Mouse (Mus musculus) kidney, embryonic 16.5 days (tissue): ENCODE results near the gene Fgd5. TPM values are rescaled to one million over a fixed set of nuclear protein-coding genes. Genes with fewer than 3 reads are reported as not detected.
A peak's percentile ranks its signal among the peaks of the same experiment; 100 is the strongest.
"Not testable (repeated sequence)": the region's sequence is repeated elsewhere in the genome, so short reads cannot be mapped to it uniquely, and the experiment has no call there.

Experiments used
- ATAC-seq: fragments of 200-750 bp; cut with Nextera tagmentation; 2 replicates; pipeline ENCODE4 v1.8.0; 2017; ENCODE audit warnings: moderate TSS enrichment; ENCODE audit not compliant: low FRiP score, low TSS enrichment
- H3K27ac ChIP-seq: fragments of 300-500 bp; sonication (generic); 2 replicates; pipeline ENCODE4 v1.5.1; 2014; ENCODE audit warnings: low read length
- H3K27me3 ChIP-seq: fragments of 300-500 bp; sonication (generic); 2 replicates; pipeline ENCODE4 v1.6.1; 2014; ENCODE audit warnings: low read length, control low read depth, mixed read lengths; ENCODE audit not compliant: insufficient read depth
- H3K36me3 ChIP-seq: fragments of 300-500 bp; sonication (generic); 2 replicates; pipeline ENCODE4 v1.6.1; 2014; ENCODE audit warnings: low read length, control low read depth, mixed read lengths; ENCODE audit not compliant: insufficient read depth
- H3K4me1 ChIP-seq: fragments of 300-500 bp; sonication (generic); 2 replicates; pipeline ENCODE4 v1.6.1; 2014; ENCODE audit warnings: low read length, control low read depth, mixed read lengths; ENCODE audit not compliant: insufficient read depth
- H3K4me2 ChIP-seq: fragments of 300-500 bp; sonication (generic); replicated peaks from 2 replicates; pipeline ENCODE4 v1.6.1; 2014; ENCODE audit warnings: low read depth, low read length
- H3K4me3 ChIP-seq: fragments of 300-500 bp; sonication (generic); 2 replicates; pipeline ENCODE4 v1.5.1; 2014; ENCODE audit warnings: mild to moderate bottlenecking, low read length
- H3K9ac ChIP-seq: fragments of 300-500 bp; sonication (generic); replicated peaks from 2 replicates; pipeline ENCODE4 v1.6.1; 2014; ENCODE audit warnings: low read length
- H3K9me3 ChIP-seq: fragments of 300-500 bp; sonication (generic); 2 replicates; pipeline ENCODE4 v1.6.1; 2016; ENCODE audit warnings: low read length, control low read depth
- WGBS: fragments of 180-500 bp; shearing (Covaris S2); extraction: QIAGEN DNeasy Blood & Tissue Kit; methylation state at CpG from one replicate; pipeline ENCODE4 v1.1.7; 2014; 5-methylcytosine and 5-hydroxymethylcytosine counted together
- polyA plus RNA-seq: library from polyadenylated mRNA; unstranded; fragments of >200 nt; fragmentation: Nextera tagmentation; extraction: Ambion mirVana; gene quantifications from 2 replicates; pipeline ENCODE4 v1.2.1, GENCODE M21; 2015

Gene Fgd5
- polyA plus RNA-seq, 1 experiment from 2014 or later = 22.9 TPM

DNA sequence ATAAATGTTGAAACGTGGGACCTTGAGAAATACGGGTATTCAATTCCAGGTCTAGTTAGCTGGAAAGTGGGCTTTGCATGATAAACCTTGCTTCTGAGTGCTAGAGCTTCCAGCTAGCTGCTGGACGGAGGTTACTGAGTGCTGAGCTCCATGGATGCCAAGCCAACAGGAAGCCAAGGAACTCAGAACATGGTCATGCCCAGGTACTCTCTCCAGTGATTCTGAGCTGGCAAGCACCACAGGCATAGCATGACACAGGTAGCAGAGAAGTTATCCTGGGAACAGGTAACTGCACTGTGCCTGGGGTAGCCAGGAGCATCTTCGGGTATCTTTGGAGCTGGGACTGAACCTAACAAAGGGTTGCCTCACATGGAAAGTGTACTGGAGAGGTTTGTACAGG lies 104.1 kb downstream of the Fgd5 start:
- no peak overlapping the region for H3K4me3 ChIP-seq
- H3K27ac ChIP-seq = no peak overlapping the region
- no peak for ATAC-seq
- H3K4me2 ChIP-seq = no peak overlapping the region
- no peaks in the 10 kb centered on the region for H3K36me3 ChIP-seq
- no peaks in the 10 kb centered on the region for H3K9me3 ChIP-seq
- no peaks in the 10 kb centered on the region; the same call in 1 of the 2 replicates for H3K4me1 ChIP-seq
- 84% methylated on average over 4 of the region's 4 CpGs for WGBS
- H3K27me3 ChIP-seq = no peaks in the 10 kb centered on the region
- H3K9ac ChIP-seq = no peak overlapping the region

DNA sequence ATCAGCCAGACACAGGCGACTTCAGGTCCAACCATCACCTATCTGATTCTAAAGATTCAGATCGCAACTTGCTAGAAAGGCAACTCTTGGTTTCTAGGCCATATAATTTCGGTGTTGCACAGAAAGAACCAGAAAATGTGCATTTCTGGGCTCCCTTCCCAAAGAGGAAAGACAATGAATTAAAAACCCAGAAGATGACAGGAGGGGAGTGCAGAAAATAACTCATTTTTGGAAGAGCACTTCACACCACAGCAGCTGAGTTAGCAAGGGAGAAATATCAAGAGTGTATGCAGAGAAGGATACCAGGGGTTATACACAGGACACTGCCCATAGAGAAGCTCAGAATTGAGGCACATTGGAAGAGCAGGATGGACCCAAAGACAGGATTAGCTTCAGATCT lies 106.3 kb downstream of the Fgd5 start:
- no peak overlapping the region for H3K4me3 ChIP-seq
- no peak overlapping the region for H3K27ac ChIP-seq
- peaks cover under 1% of the 10 kb centered on the region for H3K4me1 ChIP-seq
- no peaks in the 10 kb centered on the region for H3K27me3 ChIP-seq
- no peaks in the 10 kb centered on the region for H3K9me3 ChIP-seq
- 76% methylated on average over 3 of the region's 3 CpGs for WGBS
- no peaks in the 10 kb centered on the region for H3K36me3 ChIP-seq
- H3K9ac ChIP-seq = no peak overlapping the region
- H3K4me2 ChIP-seq = no peak overlapping the region
- ATAC-seq = no peak

DNA sequence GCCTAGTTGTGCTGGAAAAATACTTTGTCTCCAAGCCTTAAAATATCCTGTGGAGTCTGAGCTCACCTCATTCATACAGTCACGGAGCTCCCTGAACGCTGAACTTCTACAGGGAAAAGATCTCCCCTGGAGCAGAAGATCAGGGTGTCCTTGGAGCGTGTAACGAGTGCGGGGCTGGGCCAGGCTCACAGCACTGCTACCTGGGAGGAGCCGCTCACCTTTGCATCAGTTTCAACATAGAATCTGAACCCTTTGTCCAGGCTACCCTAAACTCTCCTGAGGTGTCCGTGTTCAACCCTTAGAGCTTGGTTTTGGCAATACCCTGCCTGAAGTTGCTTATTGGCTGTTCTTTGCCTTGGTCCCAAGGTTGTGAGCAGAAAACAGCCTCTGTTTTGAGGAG lies 110.5 kb downstream of the Fgd5 start:
- H3K27me3 ChIP-seq, H3K9ac ChIP-seq, ATAC-seq: not testable (repeated sequence)

DNA sequence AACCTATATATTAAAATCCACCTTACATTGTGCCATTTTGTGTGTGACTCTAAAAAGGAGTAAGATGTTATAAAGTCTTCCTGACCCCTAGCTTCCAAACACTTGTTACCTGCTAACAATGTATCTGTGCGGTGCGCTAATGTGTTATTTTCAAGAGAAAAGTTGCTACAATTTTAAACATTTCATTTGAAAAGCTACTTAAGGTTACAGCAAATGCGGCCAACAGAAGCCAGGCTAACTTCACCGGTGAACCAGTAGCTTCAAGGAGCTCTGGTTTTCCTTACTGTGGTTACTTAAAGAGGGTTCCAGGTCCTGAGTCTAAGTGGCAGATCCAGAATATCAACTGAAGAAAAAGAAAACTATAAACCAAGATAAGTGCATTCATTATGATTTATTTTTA lies 111.3 kb downstream of the Fgd5 start:
- H3K4me2 ChIP-seq = peak overlapping the region; percentile 66
- no peaks in the 10 kb centered on the region for H3K36me3 ChIP-seq
- no peak overlapping the region for H3K4me3 ChIP-seq
- whole genome bisulfite sequencing = 91% methylated on average over 4 of the region's 4 CpGs
- H3K9ac ChIP-seq = no peak overlapping the region
- no peaks in the 10 kb centered on the region for H3K27me3 ChIP-seq
- H3K27ac ChIP-seq = no peak overlapping the region
- H3K9me3 ChIP-seq = no peaks in the 10 kb centered on the region
- peaks cover 31% of the 10 kb centered on the region for H3K4me1 ChIP-seq
- no peak for ATAC-seq

More for the DNA sequence above, 110.5 kb downstream of the Fgd5 start:
- H3K4me3 ChIP-seq, H3K9me3 ChIP-seq, H3K27ac ChIP-seq, H3K36me3 ChIP-seq, H3K4me2 ChIP-seq: not testable (repeated sequence)
- peaks cover 23% of the 10 kb centered on the region for H3K4me1 ChIP-seq
- 92% methylated on average over 7 of the region's 7 CpGs for WGBS

DNA sequence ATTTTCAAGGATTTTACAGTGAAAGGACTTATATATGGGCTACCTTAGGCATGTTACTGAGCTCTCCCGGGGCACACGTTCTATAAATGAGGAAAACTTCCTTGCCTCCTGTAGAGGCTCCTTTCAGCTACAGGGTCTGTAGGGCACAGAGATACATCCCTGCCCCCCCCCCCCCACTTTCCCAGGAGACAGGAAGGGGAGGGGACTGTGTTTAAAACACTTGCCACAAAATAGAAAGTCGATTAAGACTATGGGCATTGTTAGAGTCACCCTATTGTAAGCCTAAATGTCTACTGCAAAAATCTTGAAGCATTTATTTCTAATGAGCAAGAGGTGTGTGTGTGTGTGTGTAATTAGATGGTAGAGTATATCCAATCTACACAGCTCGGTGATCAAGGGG lies 111.8 kb downstream of the Fgd5 start:
- WGBS = 2% methylated on average over 4 of the region's 4 CpGs
- Histone ChIP-seq H3K27ac (peak overlapping the region; percentile 100), H3K9ac (peak overlapping the region; percentile 100), H3K4me3 (peak overlapping the region; percentile 95), H3K27me3 (no peaks in the 10 kb centered on the region), H3K9me3 (no peaks in the 10 kb centered on the region), H3K4me1 (peaks cover 34% of the 10 kb centered on the region), H3K36me3 (no peaks in the 10 kb centered on the region), H3K4me2 (peak overlapping the region; percentile 66)
- no peak for ATAC-seq

DNA sequence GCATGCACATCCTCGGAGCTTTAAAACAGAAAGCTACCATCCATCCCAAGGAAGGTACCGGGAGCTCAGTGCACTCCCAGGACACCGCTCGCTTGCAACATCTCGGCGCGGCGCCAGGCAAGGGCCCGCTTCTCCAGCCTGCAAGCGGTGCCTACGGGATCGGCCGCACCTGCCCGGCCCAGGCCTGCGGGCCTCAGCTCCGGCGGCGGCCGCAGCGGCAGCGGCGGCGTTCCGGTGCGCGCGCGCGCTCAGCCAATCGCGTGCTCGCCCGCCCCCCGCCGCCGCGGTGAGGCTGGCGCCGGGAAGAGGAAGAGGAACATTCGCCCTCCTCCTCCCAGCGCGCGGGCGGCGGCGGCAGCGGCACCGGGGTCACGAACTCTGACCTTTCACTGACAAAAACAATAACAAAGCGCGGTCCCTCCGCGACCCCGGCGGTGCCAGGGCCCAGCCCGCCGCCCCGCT lies 112.5 kb downstream of the Fgd5 start, which contains the start of gene Nr2c2:
Gene Nr2c2 (plus strand): TSS at position 261 of the 462 bp plus-strand sequence.
- ATAC-seq = peak; percentile 67
- no peaks in the 10 kb centered on the region for H3K36me3 ChIP-seq
- peak within 1 kb of the TSS; percentile 95 for H3K4me3 ChIP-seq
- WGBS = 0% methylated on average over 42 of the region's 58 CpGs
- no peaks in the 10 kb centered on the region for H3K27me3 ChIP-seq
- H3K9ac ChIP-seq = peak within 1 kb of the TSS; percentile 100
- peak within 1 kb of the TSS; percentile 100 for H3K27ac ChIP-seq
- H3K4me2 ChIP-seq = peak within 1 kb of the TSS; percentile 76
- H3K9me3 ChIP-seq = no peaks in the 10 kb centered on the region
- H3K4me1 ChIP-seq = peaks cover 39% of the 10 kb centered on the region

DNA sequence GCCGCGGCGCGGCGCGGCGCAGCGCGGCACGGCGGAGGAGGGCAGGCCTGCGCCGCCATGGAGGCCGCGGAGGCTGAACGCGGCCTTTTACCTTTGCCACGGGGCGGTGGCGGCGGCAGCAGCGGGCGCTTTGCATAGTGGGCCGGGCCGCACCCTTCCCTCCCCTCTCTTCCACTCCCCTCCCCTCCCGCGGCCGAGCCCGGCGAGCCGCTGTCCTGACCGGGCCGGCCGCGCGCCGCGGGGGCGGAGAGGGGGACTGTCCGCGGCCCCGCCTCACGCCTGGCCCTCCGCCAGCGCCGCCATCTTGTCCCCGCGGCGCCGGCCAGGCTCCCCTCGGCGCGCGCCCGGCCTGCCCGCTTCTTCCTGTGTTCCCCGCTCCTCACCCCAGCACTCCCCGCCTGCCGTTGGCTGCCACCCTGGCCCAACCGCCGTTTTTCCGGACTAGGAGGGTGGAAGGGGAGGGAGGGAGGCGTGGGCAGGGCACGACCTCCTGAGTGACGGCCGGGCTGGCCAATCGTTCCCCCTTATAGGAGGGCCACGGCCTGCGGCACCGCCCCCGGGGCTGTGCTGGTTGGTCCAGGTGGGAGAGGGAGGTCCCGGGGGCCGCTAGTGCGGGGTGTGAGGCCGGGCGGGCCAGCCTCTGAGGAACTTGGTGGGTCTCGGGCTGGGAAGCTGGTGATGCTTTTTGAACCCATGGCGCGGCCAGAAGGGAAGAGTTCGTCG lies 113.2 kb downstream of the Fgd5 start:
- WGBS = under 1% methylated on average over 53 of the region's 81 CpGs
- Histone ChIP-seq H3K4me2 (peak overlapping the region; percentile 76), H3K4me1 (peaks cover 39% of the 10 kb centered on the region), H3K9me3 (no peaks in the 10 kb centered on the region), H3K27ac (peak overlapping the region; percentile 100), H3K27me3 (no peaks in the 10 kb centered on the region), H3K9ac (peak overlapping the region; percentile 100), H3K4me3 (peak overlapping the region; percentile 95), H3K36me3 (no peaks in the 10 kb centered on the region)
- peak; percentile 99 for ATAC-seq

DNA sequence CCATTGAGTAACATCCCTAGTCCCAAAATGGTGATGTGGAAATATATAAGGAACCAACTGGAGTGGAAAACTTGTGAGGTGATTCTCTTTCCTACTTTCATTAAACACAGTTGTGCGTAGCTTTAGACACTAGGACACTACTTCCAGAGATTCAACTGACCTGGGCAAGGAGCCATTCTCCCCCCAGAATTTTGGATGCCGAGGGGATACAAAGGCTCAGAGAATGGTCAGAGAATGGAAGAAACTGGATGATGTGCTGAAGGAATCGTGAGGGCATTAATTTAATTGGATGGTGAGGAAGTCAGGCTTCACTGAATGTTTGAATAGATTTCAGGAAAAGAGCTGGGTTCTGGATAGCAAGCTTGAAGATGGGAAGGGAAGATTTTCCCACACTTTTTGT lies 114.1 kb downstream of the Fgd5 start:
- Histone ChIP-seq H3K9ac (peak overlapping the region; percentile 100), H3K9me3 (no peaks in the 10 kb centered on the region), H3K27me3 (no peaks in the 10 kb centered on the region), H3K36me3 (no peaks in the 10 kb centered on the region), H3K4me3 (peak overlapping the region; percentile 95), H3K4me1 (peaks cover 40% of the 10 kb centered on the region), H3K4me2 (peak overlapping the region; percentile 76), H3K27ac (peak overlapping the region; percentile 100)
- WGBS = 13% methylated on average over 3 of the region's 3 CpGs
- no peak for ATAC-seq

DNA sequence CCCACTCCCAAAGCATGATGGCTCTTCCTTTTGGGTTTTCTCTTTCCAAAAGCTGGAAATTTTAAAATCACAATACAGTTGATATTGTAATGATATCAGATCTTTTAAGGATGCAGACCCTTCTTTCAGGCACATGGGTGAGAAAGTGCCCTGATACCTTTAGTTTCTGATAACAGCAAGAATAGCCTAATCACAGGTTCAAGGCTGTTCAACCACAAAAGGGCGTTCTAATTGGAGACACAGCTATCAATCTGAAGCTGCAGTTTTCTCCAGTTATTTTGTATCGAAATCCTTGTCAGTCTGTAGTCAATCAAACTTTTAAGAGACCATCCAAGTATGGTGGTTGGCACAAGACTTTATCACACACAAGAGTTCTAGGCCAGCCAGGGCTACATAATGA lies 115.2 kb downstream of the Fgd5 start:
- Histone ChIP-seq H3K36me3 (no peaks in the 10 kb centered on the region), H3K9me3 (no peaks in the 10 kb centered on the region), H3K9ac (no peak overlapping the region), H3K27ac (no peak overlapping the region), H3K4me3 (no peak overlapping the region), H3K4me1 (peaks cover 42% of the 10 kb centered on the region), H3K27me3 (no peaks in the 10 kb centered on the region), H3K4me2 (no peak overlapping the region)
- ATAC-seq = no peak
- 81% methylated on average over 2 of the region's 2 CpGs for WGBS

DNA sequence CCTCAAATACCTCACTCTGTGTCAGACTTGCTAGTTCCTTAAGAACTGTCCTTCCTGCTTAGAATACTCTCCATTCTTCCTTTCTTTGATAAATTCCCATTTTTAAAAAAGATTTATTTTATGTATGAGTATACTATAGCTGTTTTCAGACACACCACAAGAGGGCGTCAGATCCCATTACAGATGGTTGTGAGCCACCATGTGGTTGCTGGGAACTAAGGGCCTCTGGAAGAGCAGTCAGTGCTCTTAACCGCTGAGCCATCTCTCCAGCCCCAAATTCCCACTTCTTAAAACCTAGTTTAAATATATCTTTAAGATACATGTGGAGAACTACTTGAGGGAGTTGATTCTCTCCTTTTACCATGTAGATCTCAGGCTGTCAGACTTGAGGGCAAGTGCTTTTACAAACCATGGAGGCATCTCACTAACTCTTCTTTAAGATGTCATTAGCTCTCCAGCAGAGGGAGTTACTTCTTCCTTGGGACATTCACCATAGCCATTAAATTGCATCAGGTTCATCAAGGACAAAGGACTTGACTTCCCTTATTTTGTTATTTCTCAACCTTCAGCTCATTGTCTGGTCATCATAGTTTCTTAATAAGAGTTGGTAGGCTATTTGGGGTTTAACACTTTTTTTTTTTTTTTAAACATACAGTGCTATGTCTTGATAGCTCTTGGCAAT lies 122.1 kb downstream of the Fgd5 start:
- Histone ChIP-seq H3K9me3 (no peaks in the 10 kb centered on the region), H3K4me1 (peaks cover 22% of the 10 kb centered on the region), H3K36me3 (no peaks in the 10 kb centered on the region), H3K4me2 (no peak overlapping the region), H3K27me3 (no peaks in the 10 kb centered on the region), H3K27ac (no peak overlapping the region), H3K4me3 (no peak overlapping the region), H3K9ac (no peak overlapping the region)
- no peak for ATAC-seq
- WGBS = 79% methylated on average over 2 of the region's 2 CpGs
